Mouse (Mus musculus) heart, postnatal 0 days (tissue): ENCODE data around the gene Gse1. TPM values are rescaled to one million over a fixed set of nuclear protein-coding genes. Genes with fewer than 3 reads are reported as not detected.

Source experiments
- ATAC-seq: fragments of 200-750 bp; cut with Nextera tagmentation; 2 replicates; pipeline ENCODE4 v1.8.0; 2017; ENCODE audit warnings: low read depth, moderate number of reproducible peaks, moderate library complexity; ENCODE audit not compliant: insufficient read depth
- DNase-seq: peaks from one replicate; pipeline ENCODE4 v3.0.0-alpha.2; 2016; ENCODE audit warnings: low spot score
- H3K27ac ChIP-seq: fragments of 300-500 bp; sonication (generic); 2 replicates; pipeline ENCODE4 v1.5.1; 2014; ENCODE audit warnings: low read depth, mild to moderate bottlenecking
- H3K27me3 ChIP-seq: fragments of 300-500 bp; sonication (generic); 2 replicates; pipeline ENCODE4 v1.6.1; 2014; ENCODE audit warnings: low read length, mixed read lengths; ENCODE audit not compliant: control insufficient read depth, insufficient read depth
- H3K36me3 ChIP-seq: fragments of 300-500 bp; sonication (generic); replicated peaks from 2 replicates; pipeline ENCODE4 v1.6.1; 2014; ENCODE audit warnings: low read length, mixed read lengths; ENCODE audit not compliant: control insufficient read depth, insufficient read depth
- H3K4me1 ChIP-seq: fragments of 300-500 bp; sonication (generic); 2 replicates; pipeline ENCODE4 v1.6.1; 2014; ENCODE audit warnings: antibody characterized with exemption; ENCODE audit not compliant: control insufficient read depth, insufficient read depth
- H3K4me2 ChIP-seq: fragments of 300-500 bp; sonication (generic); 2 replicates; pipeline ENCODE4 v1.6.1; 2014; ENCODE audit warnings: low read depth, mild to moderate bottlenecking, low read length, moderate library complexity
- H3K4me3 ChIP-seq: fragments of 300-500 bp; sonication (generic); 2 replicates; pipeline ENCODE4 v1.5.1; 2014; ENCODE audit warnings: low read depth, low read length
- H3K9ac ChIP-seq: fragments of 300-500 bp; sonication (generic); replicated peaks from 2 replicates; pipeline ENCODE4 v1.6.1; 2014; ENCODE audit warnings: low read depth, low read length, mixed read lengths
- H3K9me3 ChIP-seq: fragments of 300-500 bp; sonication (generic); replicated peaks from 2 replicates; pipeline ENCODE4 v1.6.1; 2016; ENCODE audit warnings: low read length; ENCODE audit not compliant: control insufficient read depth
- CTCF ChIP-seq: IDR thresholded peaks from 2 replicates; pipeline ENCODE4 v1.5.1; 2016; ENCODE audit warnings: antibody characterized with exemption, control low read depth, low read depth
- EP300 ChIP-seq: IDR thresholded peaks from 2 replicates; pipeline ENCODE4 v1.6.1; 2016; ENCODE audit warnings: antibody characterized with exemption, low read depth
- WGBS: fragments of 180-500 bp; shearing (Covaris S2); extraction: QIAGEN DNeasy Blood & Tissue Kit; methylation state at CpG from one replicate; pipeline ENCODE4 v1.1.7; 2014; 5-methylcytosine and 5-hydroxymethylcytosine counted together
- polyA plus RNA-seq: library from polyadenylated mRNA; unstranded; fragments of >200 nt; fragmentation: Nextera tagmentation; extraction: Ambion mirVana; gene quantifications from 2 replicates; pipeline ENCODE4 v1.2.1, GENCODE M21; 2015
- total RNA-seq: library from RNA; depleted of rRNA; stranded (reverse); fragments of >200 nt; gene quantifications from 2 replicates; pipeline ENCODE4 v1.2.3, GENCODE M21; 2014; ENCODE audit warnings: low replicate concordance

Gene Gse1
- total and polyA plus RNA-seq, 2 experiments from 2014 or later: 5.4 to 18.7 TPM

DNA sequence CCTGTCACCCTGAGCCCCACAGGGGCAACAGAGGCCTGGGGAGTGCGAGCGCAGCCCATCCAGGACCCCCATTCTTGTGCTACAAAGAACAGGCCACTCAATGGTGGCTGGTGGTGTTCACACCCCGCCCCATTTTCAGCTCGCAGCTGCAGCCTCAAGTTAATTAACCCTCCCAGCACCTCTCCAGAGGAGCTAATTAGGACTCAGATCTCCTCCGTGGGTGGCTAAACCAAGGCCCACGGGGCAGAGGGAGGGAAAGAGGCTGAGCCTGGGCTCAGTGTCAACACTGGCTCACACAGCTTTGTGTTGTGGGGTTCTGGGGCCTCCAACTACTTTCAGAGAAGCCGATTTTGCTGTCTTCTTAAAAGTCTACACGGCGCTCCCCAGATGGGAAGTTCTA, 75.8 kb downstream of the Gse1 start:
- 81% methylated on average over 9 of the region's 9 CpGs for WGBS
- no peak for ATAC-seq
- no peak overlapping the region for H3K9ac ChIP-seq

DNA sequence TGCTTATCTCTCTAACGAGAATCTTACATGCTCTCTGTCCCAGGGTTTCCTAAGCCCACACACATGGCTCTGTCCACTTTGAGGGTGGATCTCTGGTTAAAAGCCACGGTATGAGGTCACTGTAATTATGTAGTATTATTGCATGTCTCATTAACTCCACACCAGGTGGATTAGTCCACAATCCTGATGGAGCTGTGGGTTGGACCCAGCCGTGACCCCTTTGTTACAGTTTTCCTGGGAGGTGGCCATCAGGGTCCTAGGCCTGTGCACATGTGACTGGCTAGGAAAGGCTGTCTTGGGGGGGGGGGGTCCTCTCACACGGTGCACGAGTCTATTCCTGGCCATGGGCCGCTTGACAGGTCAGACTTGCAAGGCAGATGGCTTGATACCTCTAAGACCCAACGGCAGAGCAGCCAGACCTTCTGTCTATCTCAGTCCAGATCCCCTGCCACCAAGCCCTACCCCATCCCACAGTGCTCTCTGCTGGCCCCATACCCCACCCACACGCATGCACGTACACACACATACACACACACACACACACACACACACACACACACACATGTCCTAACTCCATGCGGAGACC, 77.6 kb downstream of the Gse1 start:
- Histone ChIP-seq H3K27ac (no peak overlapping the region), H3K4me1 (peaks cover 29% of the 10 kb centered on the region), H3K36me3 (no peaks in the 10 kb centered on the region), H3K4me2 (no peak overlapping the region), H3K27me3 (no peaks in the 10 kb centered on the region), H3K9ac (no peak overlapping the region), H3K9me3 (no peaks in the 10 kb centered on the region), H3K4me3 (no peak overlapping the region)
- no peak for ATAC-seq
- 80% methylated on average over 10 of the region's 10 CpGs for WGBS
- DNase-seq: no peak
- TF ChIP-seq EP300 (no peak), CTCF (no peak)

More for the DNA sequence above, 75.8 kb downstream of the Gse1 start:
- no peak overlapping the region for H3K27ac ChIP-seq
- H3K4me1 ChIP-seq: peaks cover 32% of the 10 kb centered on the region
- H3K36me3 ChIP-seq: no peaks in the 10 kb centered on the region
- no peak overlapping the region for H3K4me3 ChIP-seq
- DNase-seq: no peak
- H3K4me2 ChIP-seq: no peak overlapping the region
- no peaks in the 10 kb centered on the region for H3K9me3 ChIP-seq
- H3K27me3 ChIP-seq: no peaks in the 10 kb centered on the region
- no peak for TF ChIP-seq CTCF
- TF ChIP-seq EP300: no peak

- ATAC-seq: 0 out of 2 replicates have a peak, but pooled peaks have one; percentile 34
- H3K4me1 ChIP-seq: peaks cover 29% of the 10 kb centered on the region
These were observed 78.8 kb downstream of the Gse1 start for GRCm38 (mm10) chr8:120307103-120307502.

DNA sequence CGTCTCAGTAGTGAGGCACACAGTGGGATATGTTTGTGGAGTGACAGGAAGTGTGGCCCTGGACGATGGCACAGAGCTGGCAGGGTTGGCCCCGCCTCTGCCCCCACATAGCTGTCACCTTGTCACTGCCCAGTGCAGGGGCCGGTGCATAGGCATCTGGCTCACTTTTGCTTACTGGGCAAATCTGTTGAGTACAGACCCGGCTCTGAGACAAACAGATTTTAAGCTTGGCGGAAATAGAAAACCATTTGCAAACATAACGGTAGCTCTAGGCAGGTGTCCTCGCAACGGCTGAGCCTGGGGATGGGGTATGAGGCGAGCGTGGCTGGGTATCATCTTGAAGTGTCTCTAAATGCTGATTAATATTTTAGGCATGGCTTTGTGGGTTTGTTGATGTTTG, 79.3 kb downstream of the Gse1 start:
- ATAC-seq (no peak), DNase-seq (no peak)
- Histone ChIP-seq H3K9ac (no peak overlapping the region), H3K4me1 (peaks cover 29% of the 10 kb centered on the region), H3K4me2 (0 out of 2 replicates have a peak overlapping the region, but pooled peaks have one; percentile 9), H3K36me3 (no peaks in the 10 kb centered on the region), H3K27me3 (no peaks in the 10 kb centered on the region), H3K9me3 (no peaks in the 10 kb centered on the region), H3K27ac (0 out of 2 replicates have a peak overlapping the region, but pooled peaks have one; percentile 28), H3K4me3 (no peak overlapping the region)
- WGBS: 51% methylated on average over 11 of the region's 11 CpGs
- TF ChIP-seq EP300: no peak
- TF ChIP-seq CTCF: no peak

More at GRCm38 (mm10) chr8:120307103-120307502, 78.8 kb downstream of the Gse1 start:
- TF ChIP-seq EP300 (no peak), CTCF (no peak)
- peak overlapping the region; percentile 9; the same call in 1 of the 2 replicates for H3K4me2 ChIP-seq
- no peak overlapping the region for H3K9ac ChIP-seq
- no peaks in the 10 kb centered on the region for H3K9me3 ChIP-seq
- 19% methylated on average over 16 of the region's 16 CpGs for WGBS
- 0 out of 2 replicates have a peak overlapping the region, but pooled peaks have one; percentile 28 for H3K27ac ChIP-seq
- H3K27me3 ChIP-seq: no peaks in the 10 kb centered on the region
- DNase-seq: no peak
- no peak overlapping the region for H3K4me3 ChIP-seq
- H3K36me3 ChIP-seq: no peaks in the 10 kb centered on the region

DNA sequence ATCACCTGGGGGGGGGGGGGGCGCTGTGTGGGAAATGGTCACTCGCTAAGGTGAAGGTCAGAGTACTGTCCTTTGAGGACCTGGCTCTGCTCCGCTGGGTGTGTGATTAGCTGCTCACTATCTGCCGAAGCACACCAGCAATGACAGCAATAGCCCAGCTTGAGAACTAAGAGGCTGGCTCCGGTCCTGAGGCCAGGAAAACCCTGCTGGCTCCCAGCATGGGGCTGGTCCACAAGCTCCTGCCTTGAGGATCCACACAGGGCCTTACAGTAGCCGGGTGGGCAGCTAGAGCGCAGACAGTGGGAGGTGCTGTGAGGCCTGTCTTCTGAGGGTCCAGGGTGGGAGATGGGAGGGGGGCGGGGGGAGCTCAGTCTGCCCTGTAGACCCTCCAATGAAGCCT, 79.9 kb downstream of the Gse1 start:
- Histone ChIP-seq H3K4me3 (no peak overlapping the region), H3K9me3 (no peaks in the 10 kb centered on the region), H3K27me3 (no peaks in the 10 kb centered on the region), H3K9ac (no peak overlapping the region), H3K4me2 (peak overlapping the region; percentile 13; the same call in 1 of the 2 replicates), H3K36me3 (no peaks in the 10 kb centered on the region), H3K4me1 (peaks cover 29% of the 10 kb centered on the region), H3K27ac (peak overlapping the region; percentile 37)
- ATAC-seq (peak; percentile 39), DNase-seq (no peak)
- WGBS: 42% methylated on average over 7 of the region's 8 CpGs
- TF ChIP-seq CTCF (no peak), EP300 (no peak)
